Mouse (Mus musculus) MEL (cell line): ENCODE measurements around the gene Ntf5.

ENCODE experiments used
- CTCF ChIP-seq, 3 experiments: IDR thresholded peaks in 2 of 3; conservative IDR thresholded peaks in 1 of 3; 2 replicates each; pipeline ENCODE4 v1.5.1; 2011 to 2012; ENCODE audit warnings: low read length in 3 of 3, low read depth in 2 of 3, mild to moderate bottlenecking in 2 of 3, improper control_type of control experiment in 1 of 3, inconsistent platforms in 1 of 3, mixed read lengths in 1 of 3, moderate library complexity in 1 of 3; ENCODE audit not compliant: control insufficient read depth in 1 of 3, insufficient read depth in 1 of 3, poor library complexity in 1 of 3, severe bottlenecking in 1 of 3
- HCFC1 ChIP-seq: IDR thresholded peaks from 2 replicates; pipeline ENCODE4 v1.6.1; 2012; ENCODE audit warnings: low read depth, mild to moderate bottlenecking, inconsistent platforms, low read length, improper control_type of control experiment, moderate library complexity

GRCm38 (mm10) chr7:45401521-45402085 is 11.9 kb upstream of the Ntf5 start:
- no peak for TF ChIP-seq CTCF (IDR thresholded peaks at IDR 0.05 in 2 of 3, conservative IDR thresholded peaks at IDR 0.05 in 1 of 3; ENCODE audit: control insufficient read depth in 1 of 3, insufficient read depth in 1 of 3, low read depth in 2 of 3, low read length in 3 of 3, poor library complexity in 1 of 3, severe bottlenecking in 1 of 3)
- no peak for TF ChIP-seq HCFC1
